Mouse (Mus musculus): ENCODE data around the gene Zbbx.

DNA sequence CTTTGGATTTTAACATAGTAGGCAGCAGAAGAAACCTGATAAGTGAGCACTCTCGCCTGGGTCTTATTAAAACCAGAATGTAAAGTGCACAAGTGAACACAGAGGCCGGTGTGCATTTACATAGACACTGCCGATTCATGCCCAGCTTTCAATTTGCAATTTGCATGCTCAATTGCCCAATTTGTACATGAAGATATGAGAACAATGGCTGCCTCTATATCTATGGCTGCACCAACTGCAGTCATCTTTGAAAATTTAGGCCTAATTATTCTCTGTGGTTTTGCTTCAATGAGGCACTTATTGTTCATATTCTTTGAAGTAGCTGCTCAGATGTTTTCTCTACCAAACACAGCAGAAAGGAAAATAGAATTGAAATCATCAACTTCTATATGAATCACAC is 23.0 kb downstream of the Zbbx start:
- no peak for TF ChIP-seq POLR2A (IDR thresholded peaks at IDR 0.05; ENCODE audit: extremely low read depth, insufficient read depth, low read length)
- no peak for TF ChIP-seq CTCF (IDR thresholded peaks at IDR 0.05; ENCODE audit: low read depth, low read length)

Measured in liver, adult 2 months (tissue).